Mouse (Mus musculus): ENCODE data around the gene Fbln5.

- no peak for TF ChIP-seq CTCF (IDR thresholded peaks at IDR 0.05; ENCODE audit: borderline replicate concordance, insufficient read depth, low read length)
- TF ChIP-seq POLR2A (IDR thresholded peaks at IDR 0.05; ENCODE audit: low read depth, low read length), result no peak
These were observed 55.8 kb downstream of the Fbln5 start for GRCm38 (mm10) chr12:101763065-101763464.

Data from embryonic fibroblast, embryonic 13.5 days (primary cell).